Mouse (Mus musculus) limb, embryonic 11.5 days (tissue): ENCODE measurements around the gene Pparg. TPM values are rescaled to one million over a fixed set of nuclear protein-coding genes. Genes with fewer than 3 reads are reported as not detected.

Experiments used
- ATAC-seq: fragments of 200-750 bp; cut with Nextera tagmentation; 2 replicates; pipeline ENCODE4 v1.8.0; 2017; ENCODE audit warnings: low read depth; ENCODE audit not compliant: insufficient number of reproducible peaks, low FRiP score, low TSS enrichment
- DNase-seq: peaks from one replicate; pipeline ENCODE4 v3.0.0-alpha.2; 2015; ENCODE audit warnings: low spot score
- H3K27ac ChIP-seq: fragments of 300-500 bp; sonication (generic); replicated peaks from 2 replicates; pipeline ENCODE4 v1.5.1; 2014; ENCODE audit warnings: low read depth, mild to moderate bottlenecking, low read length
- H3K27me3 ChIP-seq: fragments of 300-500 bp; sonication (generic); 2 replicates; pipeline ENCODE4 v1.6.1; 2014; ENCODE audit warnings: mild to moderate bottlenecking, low read length, mixed read lengths; ENCODE audit not compliant: control insufficient read depth, insufficient read depth
- H3K36me3 ChIP-seq: fragments of 300-500 bp; sonication (generic); 2 replicates; pipeline ENCODE4 v1.6.1; 2014; ENCODE audit warnings: mild to moderate bottlenecking, low read length, moderate library complexity, mixed read lengths; ENCODE audit not compliant: control insufficient read depth, insufficient read depth
- H3K4me1 ChIP-seq: fragments of 300-500 bp; sonication (generic); 2 replicates; pipeline ENCODE4 v1.6.1; 2014; ENCODE audit warnings: low read length, mixed read lengths; ENCODE audit not compliant: control insufficient read depth, insufficient read depth
- H3K4me2 ChIP-seq: fragments of 300-500 bp; sonication (generic); 2 replicates; pipeline ENCODE4 v1.6.1; 2014; ENCODE audit warnings: low read depth, mild to moderate bottlenecking, moderate library complexity; ENCODE audit not compliant: severe bottlenecking
- H3K4me3 ChIP-seq: fragments of 300-500 bp; sonication (generic); 2 replicates; pipeline ENCODE4 v1.5.1; 2014; ENCODE audit warnings: low read depth, low read length
- H3K9ac ChIP-seq: fragments of 300-500 bp; sonication (generic); 2 replicates; pipeline ENCODE4 v1.6.1; 2014; ENCODE audit warnings: mild to moderate bottlenecking, low read length
- H3K9me3 ChIP-seq: fragments of 300-500 bp; sonication (generic); 2 replicates; pipeline ENCODE4 v1.6.1; 2016; ENCODE audit warnings: low read length; ENCODE audit not compliant: control insufficient read depth
- WGBS: fragments of 180-500 bp; shearing (Covaris S2); extraction: QIAGEN DNeasy Blood & Tissue Kit; methylation state at CpG from one replicate; pipeline ENCODE4 v1.1.7; 2014; 5-methylcytosine and 5-hydroxymethylcytosine counted together
- polyA plus RNA-seq: library from polyadenylated mRNA; unstranded; fragments of >200 nt; fragmentation: Nextera tagmentation; extraction: Ambion mirVana; gene quantifications from 2 replicates; pipeline ENCODE4 v1.2.1, GENCODE M21; 2014

Gene Pparg
- polyA plus RNA-seq, 1 experiment from 2014 or later = 0.21 TPM

- Histone ChIP-seq H3K27me3 (no peaks in the 10 kb centered on the region), H3K9ac (no peak overlapping the region), H3K9me3 (no peaks in the 10 kb centered on the region), H3K4me2 (no peak overlapping the region), H3K4me3 (no peak overlapping the region), H3K4me1 (no peaks in the 10 kb centered on the region), H3K27ac (no peak overlapping the region), H3K36me3 (no peaks in the 10 kb centered on the region)
- ATAC-seq (no peak), DNase-seq (no peak)
- WGBS = 62% methylated on average over 7 of the region's 7 CpGs
Observed at GRCm38 (mm10) chr6:115477081-115477695, 116.4 kb downstream of the Pparg start.

- no peak overlapping the region for H3K9ac ChIP-seq
- ATAC-seq (no peak), DNase-seq (no peak)
- H3K27ac ChIP-seq = no peak overlapping the region
- H3K36me3 ChIP-seq = no peaks in the 10 kb centered on the region
- H3K27me3 ChIP-seq = no peaks in the 10 kb centered on the region
- no peaks in the 10 kb centered on the region for H3K9me3 ChIP-seq
- H3K4me2 ChIP-seq = no peak overlapping the region
- H3K4me1 ChIP-seq = no peaks in the 10 kb centered on the region
- H3K4me3 ChIP-seq = no peak overlapping the region
Observed at GRCm38 (mm10) chr6:115479963-115480321, 119.2 kb downstream of the Pparg start.

GRCm38 (mm10) chr6:115480322-115481017 lies 119.7 kb downstream of the Pparg start:
- Histone ChIP-seq H3K9ac (no peak overlapping the region), H3K36me3 (no peaks in the 10 kb centered on the region), H3K4me1 (no peaks in the 10 kb centered on the region), H3K4me3 (no peak overlapping the region), H3K4me2 (no peak overlapping the region), H3K9me3 (no peaks in the 10 kb centered on the region), H3K27me3 (no peaks in the 10 kb centered on the region), H3K27ac (no peak overlapping the region)
- 58% methylated on average over 5 of the region's 5 CpGs for WGBS
- DNase-seq = no peak
- ATAC-seq = no peak

DNA sequence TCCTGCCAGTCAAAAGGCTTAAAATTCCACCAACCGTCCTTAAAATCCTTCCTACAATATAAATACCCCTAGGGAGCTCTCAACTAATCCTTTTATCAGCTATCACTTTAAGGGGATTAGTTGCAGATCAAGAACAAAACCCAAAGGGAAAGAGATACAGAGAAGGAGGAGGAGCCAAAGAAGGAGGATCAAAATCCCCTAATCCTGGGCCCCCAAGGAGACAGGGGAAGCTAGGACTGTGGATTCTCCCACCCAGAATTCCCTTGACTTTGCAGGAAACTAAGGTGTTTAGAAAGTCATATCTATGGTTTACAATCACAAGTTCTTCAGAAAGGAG lies 120.2 kb downstream of the Pparg start:
- no peaks in the 10 kb centered on the region for H3K36me3 ChIP-seq
- no peak overlapping the region for H3K4me2 ChIP-seq
- DNase-seq = no peak
- H3K4me3 ChIP-seq = no peak overlapping the region
- 13% methylated on average over 1 of the region's 1 CpGs for WGBS
- no peak for ATAC-seq
- no peaks in the 10 kb centered on the region for H3K9me3 ChIP-seq
- H3K27ac ChIP-seq = no peak overlapping the region
- H3K9ac ChIP-seq = no peak overlapping the region
- H3K27me3 ChIP-seq = no peaks in the 10 kb centered on the region
- no peaks in the 10 kb centered on the region for H3K4me1 ChIP-seq

DNA sequence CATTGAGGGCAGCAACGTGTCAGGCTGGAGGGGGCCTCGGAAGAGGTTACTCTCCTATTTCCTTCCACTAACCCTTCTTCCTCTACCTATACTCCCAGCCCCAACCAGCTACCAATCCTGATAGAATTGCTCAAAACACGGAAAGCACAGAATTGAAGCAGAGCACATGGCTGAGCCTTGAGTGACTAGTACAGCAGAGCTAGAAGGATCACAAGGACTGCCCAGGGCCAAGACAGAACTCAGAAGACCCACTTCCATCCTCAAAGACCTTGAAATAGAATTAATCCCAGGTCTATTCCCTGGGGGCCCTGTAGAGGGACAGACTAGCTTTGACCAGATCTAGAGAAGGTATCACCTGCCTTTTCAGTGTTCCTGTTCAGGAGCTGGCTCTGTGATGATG lies 120.9 kb downstream of the Pparg start:
- ATAC-seq (no peak), DNase-seq (no peak)
- H3K9me3 ChIP-seq = no peaks in the 10 kb centered on the region
- no peak overlapping the region for H3K27ac ChIP-seq
- 55% methylated on average over 3 of the region's 3 CpGs for WGBS
- no peaks in the 10 kb centered on the region for H3K4me1 ChIP-seq
- no peak overlapping the region for H3K9ac ChIP-seq
- no peak overlapping the region for H3K4me2 ChIP-seq
- no peaks in the 10 kb centered on the region for H3K36me3 ChIP-seq
- no peak overlapping the region for H3K4me3 ChIP-seq
- no peaks in the 10 kb centered on the region for H3K27me3 ChIP-seq

DNA sequence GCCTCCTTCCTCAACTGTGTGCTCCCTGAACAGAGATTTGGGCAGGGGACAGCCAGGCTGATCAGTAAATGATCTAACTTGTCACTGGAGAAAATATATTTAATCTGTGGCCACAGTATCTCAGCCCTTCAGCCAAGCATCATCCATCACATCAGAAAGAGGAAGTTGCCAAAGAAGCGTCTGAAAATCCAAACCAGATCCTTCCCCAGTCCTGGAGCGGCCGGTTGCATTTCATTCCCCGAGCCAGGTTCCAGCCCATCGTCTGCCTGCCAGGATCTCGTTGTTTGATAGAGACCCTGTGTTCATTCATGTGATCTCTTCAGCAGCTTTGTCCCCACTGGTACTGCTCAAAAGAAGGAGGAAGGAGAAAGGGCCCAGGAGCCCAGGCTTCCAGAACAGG lies 124.9 kb downstream of the Pparg start:
- DNase-seq (no peak), ATAC-seq (no peak)
- H3K27me3 ChIP-seq = no peaks in the 10 kb centered on the region
- WGBS = 31% methylated on average over 6 of the region's 6 CpGs
- no peak overlapping the region for H3K9ac ChIP-seq
- H3K4me1 ChIP-seq = no peaks in the 10 kb centered on the region
- no peaks in the 10 kb centered on the region for H3K9me3 ChIP-seq
- no peaks in the 10 kb centered on the region for H3K36me3 ChIP-seq
- no peak overlapping the region for H3K4me2 ChIP-seq
- H3K4me3 ChIP-seq = no peak overlapping the region
- no peak overlapping the region for H3K27ac ChIP-seq

DNA sequence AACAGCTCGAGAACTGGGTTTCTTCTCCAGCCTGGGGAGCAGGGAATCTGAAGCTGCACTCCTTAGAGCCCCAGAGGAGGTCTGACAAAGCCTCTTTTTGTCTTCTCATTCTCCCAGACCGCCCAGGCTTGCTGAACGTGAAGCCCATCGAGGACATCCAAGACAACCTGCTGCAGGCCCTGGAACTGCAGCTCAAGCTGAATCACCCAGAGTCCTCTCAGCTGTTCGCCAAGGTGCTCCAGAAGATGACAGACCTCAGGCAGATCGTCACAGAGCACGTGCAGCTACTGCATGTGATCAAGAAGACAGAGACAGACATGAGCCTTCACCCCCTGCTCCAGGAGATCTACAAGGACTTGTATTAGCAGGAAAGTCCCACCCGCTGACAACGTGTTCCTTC lies 129.1 kb downstream of the Pparg start:
- no peaks in the 10 kb centered on the region for H3K27me3 ChIP-seq
- WGBS = 81% methylated on average over 9 of the region's 9 CpGs
- no peaks in the 10 kb centered on the region for H3K4me1 ChIP-seq
- no peak overlapping the region for H3K9ac ChIP-seq
- no peak overlapping the region for H3K27ac ChIP-seq
- ATAC-seq (no peak), DNase-seq (no peak)
- no peak overlapping the region for H3K4me3 ChIP-seq
- H3K9me3 ChIP-seq = no peaks in the 10 kb centered on the region
- H3K4me2 ChIP-seq = no peak overlapping the region
- H3K36me3 ChIP-seq = no peaks in the 10 kb centered on the region

DNA sequence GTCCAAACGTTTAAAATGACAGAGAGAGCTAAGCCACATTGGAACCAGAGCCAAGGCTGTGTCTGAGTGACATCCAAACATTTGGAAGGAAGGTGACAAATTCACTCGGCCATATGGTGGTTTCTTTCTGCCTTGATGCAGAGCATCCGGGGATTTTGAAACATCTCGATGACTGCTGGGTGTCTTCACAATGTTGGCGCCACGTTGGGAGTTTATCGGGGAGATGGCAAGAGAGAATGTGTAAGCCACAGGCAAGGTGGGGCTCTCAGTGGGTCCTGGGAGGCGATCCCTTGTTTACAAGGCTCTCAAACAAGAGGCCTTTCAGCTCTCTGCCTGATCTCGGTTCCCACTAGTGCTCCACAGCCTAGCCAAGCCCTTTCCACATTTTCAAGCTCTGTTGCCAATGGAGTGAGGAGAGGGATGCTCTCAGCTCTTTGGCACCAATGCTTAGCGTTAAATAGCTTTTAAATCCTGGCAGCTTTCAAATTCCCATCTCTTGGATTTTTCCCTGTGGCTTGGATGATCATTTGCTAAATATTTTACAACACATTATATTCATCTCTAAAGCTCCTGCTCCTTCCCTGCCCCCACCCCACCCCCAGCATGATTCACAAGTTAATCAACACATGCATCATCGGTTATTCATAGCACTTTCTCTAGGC lies 132.3 kb downstream of the Pparg start:
- no peak overlapping the region for H3K4me2 ChIP-seq
- no peak overlapping the region for H3K4me3 ChIP-seq
- H3K9ac ChIP-seq = no peak overlapping the region
- no peaks in the 10 kb centered on the region for H3K36me3 ChIP-seq
- H3K4me1 ChIP-seq = no peaks in the 10 kb centered on the region
- H3K27me3 ChIP-seq = no peaks in the 10 kb centered on the region
- ATAC-seq = no peak
- H3K9me3 ChIP-seq = no peaks in the 10 kb centered on the region
- WGBS = 46% methylated on average over 11 of the region's 11 CpGs
- DNase-seq = no peak
- H3K27ac ChIP-seq = no peak overlapping the region
